Mouse (Mus musculus): ENCODE results near the gene Dusp7.

Dusp7 gene

DNA sequence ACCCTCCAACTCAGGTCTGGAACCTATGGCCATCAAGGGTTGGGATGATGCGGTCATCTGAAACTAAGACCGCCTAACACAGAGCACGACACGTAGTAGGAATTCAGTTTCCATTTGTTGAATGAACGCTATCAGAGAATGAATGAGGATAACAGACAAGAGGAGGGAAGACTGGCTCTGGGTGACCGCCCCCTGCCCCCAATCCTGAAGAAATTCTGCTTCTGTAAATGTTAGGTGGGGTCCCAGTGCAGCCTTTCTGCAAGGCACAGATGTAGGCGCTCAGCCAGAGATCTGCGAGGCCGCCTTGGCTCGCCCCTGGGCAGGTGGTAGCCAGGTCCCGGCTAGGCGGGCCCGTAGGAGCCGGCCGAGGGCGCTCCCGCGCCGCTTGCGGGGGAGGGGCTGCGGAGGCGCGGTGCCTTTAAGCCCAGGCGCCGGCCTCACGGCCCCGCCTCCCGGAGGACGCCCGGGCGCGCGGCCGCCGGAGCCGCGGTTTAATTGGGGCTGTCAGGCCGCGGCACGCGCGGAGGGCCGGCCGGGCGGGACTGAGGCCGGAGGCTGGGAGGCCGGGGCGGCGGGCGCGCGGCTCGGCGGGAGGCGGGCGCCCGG lies at the start of gene Dusp7:
Gene Dusp7 (plus strand): TSS at position 521 of the 606 bp plus-strand sequence.
- DNase-seq (ENCODE audit: low read depth, low spot score): peak; percentile 39

DNA sequence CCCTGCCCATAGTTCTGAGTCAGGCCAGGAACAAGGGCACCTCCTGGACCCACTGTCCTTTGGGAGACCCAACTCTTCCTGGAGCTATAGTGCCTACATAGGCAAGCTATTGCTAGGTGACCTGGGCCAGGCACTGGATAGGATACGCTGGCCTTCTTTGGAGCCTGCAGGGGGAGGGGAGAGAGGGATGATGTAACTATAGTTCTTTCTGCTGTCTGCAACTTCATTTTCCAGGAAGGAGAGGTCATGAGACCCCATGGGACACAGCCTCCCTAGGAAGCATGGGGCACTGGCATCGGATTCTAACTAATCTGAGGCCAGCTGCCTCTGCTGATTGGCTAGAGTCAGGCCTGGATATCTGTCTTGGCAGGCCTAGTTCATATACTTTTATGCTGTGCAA lies 49.3 kb upstream of the Dusp7 start:
- DNase-seq (ENCODE audit: low read depth, low spot score): no peak

DNA sequence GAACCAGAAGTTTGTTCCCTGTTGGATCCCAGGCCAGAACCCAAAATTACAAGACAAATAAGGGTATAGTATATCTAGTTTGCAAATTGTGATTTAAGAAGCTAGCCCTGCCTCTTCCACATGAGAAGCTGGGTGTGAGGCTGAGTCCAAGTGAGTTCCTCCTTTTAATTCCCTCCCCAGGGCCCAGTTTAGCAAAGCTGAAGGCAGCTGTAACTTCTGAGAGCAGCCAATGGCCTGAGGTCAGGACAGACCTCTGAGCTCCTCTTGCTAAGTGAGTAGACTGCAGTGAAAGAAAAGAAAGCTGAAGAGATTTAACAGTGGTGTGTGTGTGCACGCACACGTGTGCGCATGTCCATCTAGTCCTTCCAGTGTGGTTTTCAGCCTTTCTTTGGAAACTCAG lies 45.9 kb upstream of the Dusp7 start:
- no peak for DNase-seq (ENCODE audit: low read depth, low spot score)

DNA sequence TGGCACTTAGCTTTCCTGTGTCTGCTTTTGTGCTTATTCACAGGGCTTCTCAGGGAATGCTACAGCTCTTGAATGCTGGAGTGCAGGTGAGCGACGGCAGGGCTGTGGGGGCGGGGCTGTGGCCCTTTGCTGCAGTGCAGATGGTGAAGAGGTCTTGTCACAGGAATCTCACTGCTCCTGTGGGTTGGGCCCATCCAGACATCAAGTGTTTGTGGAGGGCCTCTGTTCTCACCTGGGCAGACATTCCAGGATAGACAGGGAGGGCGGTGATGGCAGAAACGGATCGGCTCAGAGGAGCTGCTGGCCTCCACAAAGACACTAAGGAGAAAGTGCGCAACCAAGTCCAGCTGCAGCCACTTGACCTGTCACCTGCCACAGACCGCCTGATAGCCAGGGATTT lies 42.2 kb upstream of the Dusp7 start:
- no peak for DNase-seq (ENCODE audit: low read depth, low spot score)

DNA sequence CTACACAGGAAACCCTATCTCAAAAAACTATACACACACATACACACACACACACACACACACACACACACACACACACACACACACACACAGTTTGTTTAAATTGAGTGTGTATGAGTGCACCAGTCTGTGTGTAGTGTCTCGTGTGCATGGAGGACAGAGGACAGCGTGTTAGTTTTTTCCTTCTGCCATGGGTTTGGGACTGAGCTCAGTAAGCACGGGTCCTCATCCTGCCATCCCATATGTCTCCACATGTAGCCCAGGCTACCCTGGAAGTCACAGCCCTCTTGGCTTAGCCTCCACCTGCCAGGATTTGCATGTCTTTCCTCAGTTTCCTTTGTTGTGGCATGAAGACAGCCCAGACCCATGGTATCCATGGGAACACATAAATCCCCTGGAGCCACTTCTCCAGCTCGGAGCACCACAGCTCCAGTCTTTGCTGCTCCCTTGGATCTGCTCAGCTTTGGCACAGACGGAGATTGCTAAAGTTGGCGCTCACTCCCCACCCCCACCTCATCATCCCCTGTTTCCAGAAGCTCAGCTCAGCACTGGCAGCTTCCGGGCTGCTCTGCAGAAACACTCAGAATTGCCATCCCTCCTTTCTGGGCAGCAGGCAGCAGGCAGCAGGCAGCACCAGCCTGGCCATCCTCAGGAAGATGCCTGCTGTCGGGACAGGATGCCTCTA lies 41.2 kb upstream of the Dusp7 start:
- no peak for DNase-seq (ENCODE audit: low read depth, low spot score)

DNA sequence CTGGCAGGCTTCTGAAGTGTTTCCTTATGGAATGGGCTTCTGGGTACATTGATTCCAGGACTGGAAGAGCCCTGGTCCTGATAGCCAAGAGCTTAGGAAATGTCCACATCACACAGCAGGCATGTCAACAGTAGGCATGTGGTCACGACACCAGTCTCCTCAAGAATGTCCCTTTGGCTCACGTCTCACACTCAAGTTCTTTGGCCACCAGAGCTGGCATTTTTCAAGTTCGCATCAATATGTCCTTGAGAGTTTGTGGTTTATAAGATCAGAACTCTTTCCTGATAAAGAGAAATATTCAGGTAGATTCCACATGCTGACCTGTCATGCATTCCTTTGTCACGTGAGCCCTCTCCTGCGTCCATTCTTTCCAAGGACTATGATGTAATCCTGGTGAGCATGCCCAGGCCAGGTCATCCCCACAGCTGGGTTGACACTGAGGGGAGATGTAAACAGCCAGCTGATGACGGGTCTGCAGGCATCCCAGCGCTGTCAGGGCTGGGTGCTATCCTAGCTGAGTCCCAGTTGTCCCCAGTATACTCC lies 40.3 kb upstream of the Dusp7 start:
- no peak for DNase-seq (ENCODE audit: low read depth, low spot score)

DNA sequence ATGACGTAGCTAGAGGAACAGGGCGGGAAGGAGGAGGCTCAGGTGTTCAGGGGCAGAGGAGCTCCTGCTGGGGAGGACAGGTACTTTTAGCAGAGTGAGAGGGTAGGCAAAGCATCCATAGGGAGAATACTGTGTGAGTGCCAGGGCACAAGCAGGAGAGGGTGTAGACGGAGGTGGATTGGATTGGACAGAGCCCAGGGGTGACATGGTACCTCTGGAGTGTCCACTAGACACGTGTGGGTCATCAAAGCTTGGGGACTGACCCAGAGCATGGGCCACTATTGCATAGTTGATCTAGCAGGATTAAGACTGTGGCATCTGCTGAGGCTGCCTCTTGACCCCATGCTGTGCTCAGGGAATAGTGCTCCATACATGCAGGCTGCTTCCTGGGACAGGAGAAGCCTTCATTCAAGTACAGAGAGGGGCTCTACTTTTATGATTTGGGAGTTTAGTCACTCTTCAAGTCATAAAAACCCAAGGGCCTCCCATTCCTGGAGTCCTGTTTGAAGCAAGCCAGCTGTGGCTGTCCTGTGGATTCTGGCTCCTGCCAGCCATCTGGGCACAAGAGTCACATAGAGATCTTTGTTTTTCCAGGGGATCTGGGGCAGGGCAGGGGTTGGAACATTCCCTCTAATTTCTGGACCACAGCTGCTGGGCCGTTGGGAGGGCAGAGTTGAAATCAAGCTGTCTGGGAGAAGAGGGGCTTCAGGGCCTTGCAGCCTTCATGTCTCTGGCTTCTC lies 39.5 kb upstream of the Dusp7 start:
- no peak for DNase-seq (ENCODE audit: low read depth, low spot score)

DNA sequence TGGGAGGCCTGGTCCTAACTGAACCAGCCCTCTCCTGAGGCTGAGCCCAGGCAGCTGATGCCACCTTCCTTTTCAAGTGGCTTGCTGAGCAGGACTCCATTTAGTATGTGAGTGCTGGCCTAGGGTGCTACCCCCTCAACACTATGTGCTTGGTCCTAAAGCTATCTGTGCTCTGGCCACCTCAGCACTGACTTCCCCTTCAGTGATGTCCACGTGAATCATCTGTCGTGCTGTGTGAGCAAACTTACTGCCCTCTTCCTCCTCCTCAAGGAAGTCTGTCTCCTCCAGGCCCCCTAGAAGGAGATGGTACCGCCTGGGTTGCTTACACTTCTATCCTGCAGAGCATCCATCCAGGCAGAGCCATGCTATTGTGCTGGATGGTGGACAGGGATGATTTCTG lies 35.7 kb upstream of the Dusp7 start:
- DNase-seq (ENCODE audit: low read depth, low spot score): no peak

DNA sequence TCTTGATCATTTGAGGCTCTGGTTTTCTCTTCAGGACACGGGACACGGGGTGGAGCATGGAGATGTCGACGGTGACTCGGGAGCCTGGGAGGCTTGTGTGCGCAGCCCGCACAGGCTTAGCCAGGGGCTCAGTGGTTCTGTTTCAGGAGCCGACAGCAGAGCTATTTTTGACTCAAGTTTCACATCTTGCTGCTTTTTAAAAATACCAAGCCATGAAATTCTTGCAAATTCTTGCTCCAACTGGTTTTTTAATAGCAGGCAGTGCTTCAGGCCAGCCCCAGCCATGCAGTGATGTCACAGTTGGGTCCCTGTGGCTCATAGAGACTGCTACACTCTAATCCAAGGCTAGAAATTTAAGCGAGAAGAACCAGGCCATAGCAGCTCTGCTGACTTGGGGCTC lies 30.8 kb upstream of the Dusp7 start:
- DNase-seq (ENCODE audit: low read depth, low spot score): no peak

DNA sequence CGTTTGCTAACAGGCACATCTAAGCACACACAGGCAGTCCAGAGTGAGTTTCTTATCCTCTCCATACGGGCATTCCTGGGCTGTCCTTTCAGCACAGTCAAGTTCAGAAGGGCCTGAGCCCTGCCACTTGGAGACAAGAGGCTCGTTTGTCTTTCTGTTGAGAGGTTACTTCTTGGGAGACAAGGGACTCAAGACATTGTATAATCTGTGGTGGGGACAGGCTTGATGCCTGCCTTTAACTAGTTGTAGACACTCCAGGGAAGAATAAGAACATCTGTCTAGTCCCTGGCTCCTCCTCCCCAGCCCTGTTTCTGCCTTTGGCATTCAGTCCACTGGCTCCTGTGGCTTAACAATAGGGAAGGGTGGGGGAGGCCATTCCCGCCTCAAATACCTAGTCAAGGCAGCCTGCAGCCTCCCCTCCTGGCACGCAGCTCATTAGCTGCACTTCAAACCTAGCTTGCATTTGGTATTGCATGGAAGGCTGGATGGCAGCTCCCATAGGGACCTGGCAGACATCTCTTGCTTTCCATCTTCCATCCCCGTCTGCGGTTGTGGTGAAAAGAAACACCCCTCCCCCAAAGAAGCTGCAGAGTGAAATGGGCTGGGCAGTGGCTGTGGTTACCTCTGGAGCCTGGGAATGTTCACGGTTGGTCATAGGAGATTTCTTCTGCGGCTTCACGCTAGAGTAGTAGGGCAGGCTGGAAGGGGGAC lies 29.8 kb upstream of the Dusp7 start:
- no peak for DNase-seq (ENCODE audit: low read depth, low spot score)

DNA sequence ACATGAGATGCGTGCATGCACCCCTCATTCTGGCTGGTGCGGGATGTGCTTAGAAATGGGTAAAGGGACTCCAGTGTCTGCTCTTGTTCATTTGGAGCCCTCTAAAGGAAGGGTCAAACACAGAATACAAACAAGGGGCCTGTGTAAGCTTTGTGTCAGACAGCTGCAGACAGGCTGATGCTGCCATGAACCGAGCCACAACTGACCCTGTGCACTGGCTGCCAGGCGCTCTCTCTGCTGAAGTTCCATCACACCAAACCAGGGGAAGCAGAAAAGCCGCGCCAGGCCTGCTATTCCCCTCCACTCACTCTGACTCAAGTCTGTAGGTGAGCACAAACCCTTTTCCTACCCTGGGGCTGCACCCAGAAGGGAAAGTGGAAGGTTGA lies 29.3 kb upstream of the Dusp7 start:
- DNase-seq (ENCODE audit: low read depth, low spot score): no peak

DNA sequence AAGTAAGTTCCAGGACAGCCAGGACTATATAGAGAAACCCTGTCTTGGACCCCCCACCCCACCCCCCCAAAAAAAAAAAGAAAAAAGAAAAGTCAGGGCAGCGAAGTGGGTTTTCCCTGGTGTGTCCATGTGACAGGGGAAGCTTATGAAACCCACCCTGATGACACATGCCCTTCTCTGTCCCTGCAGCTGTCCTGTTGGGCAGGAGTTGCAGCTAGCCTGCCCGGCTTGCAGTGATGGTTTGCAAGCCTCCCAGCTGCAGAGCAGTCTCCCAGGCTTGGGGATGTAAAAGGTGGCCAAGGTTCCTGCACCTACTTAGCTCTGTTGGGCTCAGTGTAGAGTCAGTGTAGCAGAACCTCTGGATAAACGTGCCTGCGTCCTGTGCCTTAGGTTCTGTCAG lies 28.7 kb upstream of the Dusp7 start:
- no peak for DNase-seq (ENCODE audit: low read depth, low spot score)

DNA sequence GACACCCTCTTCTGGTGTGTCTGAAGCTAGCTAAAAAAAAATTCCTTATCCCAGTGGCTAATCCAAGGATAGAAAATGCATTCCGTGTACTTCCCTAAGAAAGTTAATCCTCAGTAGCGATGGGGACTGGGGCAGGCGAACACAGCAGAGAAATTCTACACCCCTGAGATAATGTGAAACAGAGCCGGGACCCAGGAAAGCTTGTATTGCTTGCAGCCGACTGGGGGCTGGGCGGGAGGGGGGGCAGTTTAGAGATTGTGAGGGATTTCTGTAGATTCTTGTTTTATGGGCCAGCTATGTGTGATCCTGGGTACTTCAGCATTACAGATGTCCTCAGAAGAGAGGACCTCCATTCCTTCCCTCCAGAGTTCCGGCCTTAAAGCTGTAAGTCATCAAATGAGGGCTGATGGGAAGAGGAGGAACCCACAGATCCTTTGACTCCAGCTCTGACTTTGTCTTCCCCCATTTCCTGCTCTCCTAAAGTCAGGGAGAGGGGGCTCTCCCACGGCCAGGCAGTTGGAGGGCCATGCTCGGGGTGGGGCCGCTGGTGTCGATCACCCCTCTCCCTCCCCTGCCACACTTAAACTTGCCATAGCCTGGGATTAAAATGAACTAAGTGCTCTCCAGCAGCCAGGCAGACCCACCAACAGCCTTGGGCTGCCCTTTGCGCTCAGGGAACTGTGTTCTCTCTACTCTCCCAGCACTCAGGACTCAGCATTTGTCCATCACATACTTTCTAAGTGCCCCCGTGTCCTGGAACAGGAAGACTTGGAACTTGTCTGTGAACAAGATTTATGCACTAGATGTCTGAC lies 27.7 kb upstream of the Dusp7 start:
- DNase-seq (ENCODE audit: low read depth, low spot score): no peak

DNA sequence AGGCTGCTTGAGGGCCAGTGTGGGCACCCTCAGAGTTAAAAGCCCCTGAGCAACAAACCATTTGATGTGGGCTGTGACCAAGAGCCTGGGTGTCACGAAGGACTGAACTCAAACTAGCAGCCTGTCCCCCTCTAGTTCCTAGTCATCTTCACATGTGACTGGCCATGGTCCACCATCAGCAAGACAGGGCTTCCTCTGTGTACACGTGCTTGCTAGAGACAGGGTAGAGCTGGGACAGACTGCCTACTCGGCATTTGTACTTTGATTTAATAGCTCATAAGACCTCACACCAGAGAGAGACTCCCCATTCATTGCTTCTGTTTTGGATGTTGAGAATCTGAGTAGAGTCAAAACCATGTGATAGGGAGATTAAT lies 27.1 kb upstream of the Dusp7 start:
- no peak for DNase-seq (ENCODE audit: low read depth, low spot score)

DNA sequence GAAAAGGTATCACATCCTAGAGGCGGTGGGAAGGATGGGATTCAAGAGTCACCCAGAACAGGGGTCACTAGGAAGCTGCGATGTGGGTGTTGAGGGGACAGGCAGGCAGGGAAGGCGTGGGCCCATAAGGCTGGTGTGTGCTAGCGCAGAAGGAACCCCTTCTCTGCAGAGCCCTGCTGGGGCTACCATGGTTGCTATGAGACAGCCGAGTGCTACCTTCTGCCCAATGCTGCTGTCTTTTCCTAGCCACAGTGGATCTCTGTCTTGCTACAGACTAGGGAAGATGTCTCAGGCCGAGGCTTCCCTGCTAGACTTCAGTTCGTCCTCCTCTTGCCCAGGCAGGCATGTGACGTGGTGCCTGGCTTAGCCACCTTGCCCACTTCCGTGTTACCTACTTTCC lies 25.9 kb upstream of the Dusp7 start:
- DNase-seq (ENCODE audit: low read depth, low spot score): no peak

DNA sequence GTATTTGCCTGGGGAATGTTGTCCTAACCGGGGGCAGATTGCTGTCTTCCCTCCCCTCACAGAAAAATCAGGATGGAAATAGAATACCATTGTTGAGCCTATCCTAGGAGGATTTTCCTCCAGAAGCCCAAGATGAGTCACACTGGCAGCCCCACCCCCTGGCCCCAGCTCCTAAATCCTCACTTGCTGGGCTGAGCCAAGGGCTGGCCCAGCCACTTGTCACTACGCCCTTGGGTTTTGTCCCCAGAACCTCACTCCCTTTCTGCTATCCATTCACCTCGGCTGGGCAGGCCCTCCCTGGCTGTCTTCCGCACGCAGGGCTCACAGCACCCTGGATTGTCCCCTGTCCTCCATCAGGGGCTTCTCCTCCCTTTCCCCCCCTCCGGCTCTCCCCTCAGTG lies 23.3 kb upstream of the Dusp7 start:
- DNase-seq (ENCODE audit: low read depth, low spot score): no peak

DNA sequence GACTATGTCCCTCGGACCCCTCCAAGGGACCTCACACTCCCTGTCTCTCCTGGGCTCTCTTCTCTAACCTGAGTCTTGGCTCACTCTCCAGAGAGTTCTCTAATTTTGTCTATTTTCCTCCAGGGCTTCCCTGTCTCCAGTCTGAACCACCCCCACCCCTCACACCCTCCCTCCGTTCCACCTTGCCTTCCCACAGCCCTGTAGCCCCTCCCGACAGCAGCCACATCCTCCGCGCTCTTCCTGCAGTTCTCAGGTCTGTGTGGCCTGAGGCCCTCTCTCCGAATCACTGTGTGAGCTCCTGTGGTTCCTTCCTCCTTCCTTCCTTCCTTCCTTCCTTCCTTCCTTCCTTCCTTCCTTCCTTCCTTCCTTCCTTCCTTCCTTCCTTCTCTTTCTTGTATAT lies 22.8 kb upstream of the Dusp7 start:
- no peak for DNase-seq (ENCODE audit: low read depth, low spot score)

DNA sequence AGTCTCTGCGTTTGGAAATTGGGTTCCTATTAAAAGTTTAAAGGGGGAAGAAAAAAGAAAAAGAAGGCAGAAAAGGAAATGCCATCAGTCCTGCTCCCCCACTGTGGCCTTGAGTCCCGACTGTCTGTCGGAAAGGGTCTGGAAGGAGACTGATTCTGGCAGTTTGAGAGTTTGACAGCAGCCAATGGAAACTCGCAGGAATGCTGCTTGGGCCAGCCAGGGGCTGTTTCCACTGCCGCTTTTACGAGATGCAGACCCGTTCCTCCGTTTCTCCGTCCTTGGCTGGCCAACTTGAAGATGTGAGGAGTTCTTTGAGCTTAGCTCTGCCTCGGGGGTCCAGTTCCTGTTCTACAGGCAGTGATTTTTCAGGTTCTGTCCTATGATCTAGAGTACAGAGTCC lies 20.2 kb upstream of the Dusp7 start:
- DNase-seq (ENCODE audit: low read depth, low spot score): no peak

DNA sequence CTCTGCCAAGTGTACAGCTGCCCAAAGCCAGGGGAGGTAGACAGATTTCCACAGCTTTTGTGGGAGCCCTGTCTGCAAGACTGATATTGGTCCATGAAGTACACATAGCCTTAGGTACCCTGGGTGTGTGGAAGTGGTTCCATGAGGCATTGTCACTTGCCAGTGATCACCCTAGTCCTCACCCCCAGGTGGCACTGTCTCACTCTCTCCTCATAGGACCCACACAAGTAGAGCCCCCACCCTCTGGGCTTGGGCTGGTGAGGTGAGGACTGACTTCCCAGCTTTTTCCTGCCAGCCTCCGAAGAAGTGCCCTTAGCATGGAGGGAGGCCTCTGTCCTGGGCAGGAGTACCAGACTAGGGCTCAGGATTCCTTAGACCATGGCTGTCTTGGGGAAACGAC lies 19.4 kb upstream of the Dusp7 start:
- no peak for DNase-seq (ENCODE audit: low read depth, low spot score)

DNA sequence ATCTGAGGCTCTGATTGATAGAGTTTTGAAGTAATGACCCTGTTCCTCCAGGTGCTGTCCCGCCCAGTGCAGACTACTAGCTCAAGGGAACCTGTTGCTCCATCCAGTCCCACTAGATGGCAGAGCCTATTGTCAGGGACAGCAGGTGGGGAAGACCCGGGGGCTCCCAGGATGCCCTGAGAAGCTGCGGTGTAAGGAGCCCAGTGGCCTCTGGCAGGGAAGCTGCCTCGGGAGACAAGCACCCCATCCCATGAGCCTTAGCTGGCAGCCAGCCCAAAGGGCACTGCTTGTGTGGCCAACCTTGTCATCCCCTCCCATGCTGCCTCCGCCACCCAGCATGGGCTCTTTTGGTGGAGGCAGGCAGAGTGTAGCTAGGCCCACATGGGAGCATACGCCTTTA lies 17.3 kb upstream of the Dusp7 start:
- DNase-seq (ENCODE audit: low read depth, low spot score): no peak

DNA sequence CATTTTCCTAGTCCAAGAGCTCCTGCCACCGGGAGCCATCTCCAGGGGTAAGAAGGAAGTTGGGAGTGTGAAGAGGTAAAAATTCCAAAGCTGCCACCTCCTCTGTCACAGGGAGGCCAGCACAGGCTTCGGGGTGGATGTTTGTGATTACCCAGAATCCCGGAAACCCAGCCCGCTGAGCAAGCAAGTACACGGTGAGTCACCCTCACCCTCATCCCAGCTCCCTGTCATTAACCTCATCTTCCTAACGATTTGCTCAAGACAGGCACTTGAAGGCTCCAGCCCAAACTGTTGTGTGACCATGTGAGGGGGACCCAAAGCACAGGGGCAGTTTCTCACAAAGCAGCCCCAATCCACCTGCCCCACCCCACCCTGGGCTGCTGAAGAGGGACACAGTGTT lies 14.7 kb upstream of the Dusp7 start:
- no peak for DNase-seq (ENCODE audit: low read depth, low spot score)

DNA sequence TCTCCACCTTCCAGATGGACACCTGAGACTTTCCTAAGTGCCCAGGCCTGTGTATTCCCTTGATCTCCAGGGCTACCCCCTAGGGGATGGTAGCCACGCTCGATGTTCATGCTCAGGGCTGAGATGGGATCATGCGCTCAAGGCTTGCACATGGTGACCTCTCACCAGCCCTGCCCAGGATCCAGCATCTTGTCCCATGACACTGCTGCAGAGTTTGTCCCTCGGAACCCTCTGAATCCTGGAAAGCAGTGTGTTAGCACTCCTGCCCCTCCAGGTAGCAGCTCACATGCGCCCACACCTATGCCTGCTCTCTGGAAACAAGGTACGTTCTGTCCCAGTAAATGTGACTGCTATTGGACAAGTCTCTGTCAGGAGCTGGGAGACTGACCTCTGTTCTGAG lies 13.6 kb upstream of the Dusp7 start:
- DNase-seq (ENCODE audit: low read depth, low spot score): no peak

All from c-Kit-negative CD71-positive TER-119-positive erythroid progenitor cells, embryonic 14.5 days (primary cell).